Mouse (Mus musculus) kidney, adult 2 months (tissue): Measurements from ENCODE around the gene Isy1. TPM values are rescaled to one million over a fixed set of nuclear protein-coding genes. Genes with fewer than 3 reads are reported as not detected.

ENCODE experiments used
- DNase-seq: peaks from one replicate; pipeline ENCODE4 v3.0.0; 2021
- H3K27ac ChIP-seq: fragments of 200-500 bp; 2 replicates; pipeline ENCODE4 v1.5.1; 2012; ENCODE audit warnings: low read depth, low read length, control low read depth, inconsistent platforms; ENCODE audit not compliant: insufficient read depth
- H3K27me3 ChIP-seq: fragments of 200-500 bp; replicated peaks from 2 replicates; pipeline ENCODE4 v1.6.1; 2012; ENCODE audit warnings: mild to moderate bottlenecking, moderate library complexity, low read length, inconsistent platforms; ENCODE audit not compliant: control insufficient read depth, insufficient read depth
- H3K36me3 ChIP-seq: fragments of 200-500 bp; 2 replicates; pipeline ENCODE4 v1.6.1; 2012; ENCODE audit warnings: mild to moderate bottlenecking, moderate library complexity, low read length, inconsistent platforms; ENCODE audit not compliant: control insufficient read depth, insufficient read depth
- H3K4me1 ChIP-seq: fragments of 200-500 bp; 2 replicates; pipeline ENCODE4 v1.6.1; 2011; ENCODE audit warnings: low read length; ENCODE audit not compliant: control insufficient read depth, insufficient read depth
- H3K4me3 ChIP-seq: fragments of 200-500 bp; 2 replicates; pipeline ENCODE4 v1.5.1; 2011; ENCODE audit warnings: mild to moderate bottlenecking, low read depth, low read length, control low read depth; ENCODE audit not compliant: insufficient read depth
- CTCF ChIP-seq: fragments of 200-500 bp; conservative IDR thresholded peaks from 2 replicates; pipeline ENCODE4 v1.5.1; 2011; ENCODE audit warnings: low read depth, mild to moderate bottlenecking, control low read depth, low read length, moderate library complexity, mixed read lengths; ENCODE audit not compliant: insufficient read depth, insufficient read length
- POLR2A ChIP-seq: fragments of 200-500 bp; IDR thresholded peaks from one replicate; pipeline ENCODE4 v1.6.1; 2011; ENCODE audit warnings: low read depth, low read length, control low read depth
- WGBS: fragments of 180-500 bp; shearing (Covaris S2); methylation state at CpG from one replicate; pipeline ENCODE4 v1.1.7; 2018; 5-methylcytosine and 5-hydroxymethylcytosine counted together
- polyA plus RNA-seq: library from polyadenylated mRNA; depleted of rRNA; stranded (reverse); fragments of >200 nt; gene quantifications from 2 replicates; pipeline ENCODE4 v1.2.3, GENCODE M21; 2012

The Isy1 gene
- polyA plus RNA-seq, 1 experiment: 14.1 TPM

DNA sequence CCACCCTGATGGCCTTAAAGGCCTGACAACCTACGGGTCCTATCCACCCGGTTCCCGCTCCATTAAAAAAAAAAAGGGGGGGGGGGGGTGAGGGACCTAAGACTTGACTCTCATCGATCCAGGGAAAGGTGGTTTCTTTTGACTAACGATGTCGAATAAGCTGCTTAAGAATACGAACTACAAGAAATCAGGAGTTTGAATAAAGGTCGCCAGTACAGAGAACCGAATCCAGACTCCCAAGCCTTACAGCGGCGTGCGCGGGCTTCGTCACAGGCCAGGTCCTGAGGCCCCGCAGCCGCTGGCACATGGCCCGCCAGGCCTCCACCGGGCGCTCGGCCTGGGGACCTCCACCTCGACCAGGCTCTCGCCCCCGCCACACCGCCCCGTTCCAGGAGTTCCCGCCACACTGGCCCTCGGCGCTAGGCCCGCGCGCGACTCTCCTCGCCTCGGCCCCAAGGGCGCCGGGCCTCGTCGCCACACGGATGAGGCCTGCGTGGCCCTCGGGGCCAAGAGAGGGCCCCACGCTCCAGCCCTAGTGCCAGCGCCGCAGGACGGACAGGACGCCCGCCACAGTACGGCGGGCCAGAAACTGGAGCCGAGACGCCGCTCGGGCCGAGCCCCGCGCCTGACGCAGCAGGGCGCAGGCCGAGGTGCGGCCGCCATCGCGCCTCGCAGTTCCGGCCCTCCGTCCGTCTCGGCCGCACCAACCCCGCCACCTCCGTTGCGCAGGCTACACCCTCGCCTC lies 11.7 kb upstream of the Isy1 start:
- H3K36me3 ChIP-seq: peaks cover 2% of the 10 kb centered on the region
- H3K4me3 ChIP-seq: peak overlapping the region; percentile 95
- H3K4me1 ChIP-seq: peaks cover 16% of the 10 kb centered on the region
- WGBS: under 1% methylated on average over 73 of the region's 73 CpGs
- H3K27ac ChIP-seq: peak overlapping the region; percentile 97
- no peaks in the 10 kb centered on the region for H3K27me3 ChIP-seq
- peak; percentile 63 for DNase-seq
- TF ChIP-seq POLR2A: no peak
- no peak for TF ChIP-seq CTCF

DNA sequence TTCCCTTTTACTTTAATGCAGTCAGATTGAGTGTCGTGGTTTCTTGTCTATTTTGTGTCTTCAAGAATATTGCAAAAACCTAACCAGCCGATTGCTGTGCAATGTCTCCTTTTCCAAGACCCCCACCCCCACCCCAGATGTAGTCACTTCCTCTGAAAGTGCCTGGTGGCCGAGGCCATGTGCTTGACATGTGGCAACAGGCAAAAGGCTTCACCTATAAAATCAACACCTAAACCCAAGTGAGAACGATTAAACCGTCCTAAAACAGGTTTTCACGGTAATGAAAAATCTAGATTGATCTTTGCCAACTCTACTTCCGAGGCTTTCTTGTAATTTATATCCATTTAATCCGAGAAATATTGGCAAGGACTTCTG lies 11.2 kb upstream of the Isy1 start:
- Histone ChIP-seq H3K27ac (peak overlapping the region; percentile 97; the same call in 1 of the 2 replicates), H3K4me3 (peak overlapping the region; percentile 95), H3K4me1 (peaks cover 16% of the 10 kb centered on the region), H3K27me3 (no peaks in the 10 kb centered on the region), H3K36me3 (peaks cover 6% of the 10 kb centered on the region)
- WGBS: under 1% methylated on average over 8 of the region's 8 CpGs
- DNase-seq: no peak
- TF ChIP-seq POLR2A: no peak
- TF ChIP-seq CTCF: no peak

DNA sequence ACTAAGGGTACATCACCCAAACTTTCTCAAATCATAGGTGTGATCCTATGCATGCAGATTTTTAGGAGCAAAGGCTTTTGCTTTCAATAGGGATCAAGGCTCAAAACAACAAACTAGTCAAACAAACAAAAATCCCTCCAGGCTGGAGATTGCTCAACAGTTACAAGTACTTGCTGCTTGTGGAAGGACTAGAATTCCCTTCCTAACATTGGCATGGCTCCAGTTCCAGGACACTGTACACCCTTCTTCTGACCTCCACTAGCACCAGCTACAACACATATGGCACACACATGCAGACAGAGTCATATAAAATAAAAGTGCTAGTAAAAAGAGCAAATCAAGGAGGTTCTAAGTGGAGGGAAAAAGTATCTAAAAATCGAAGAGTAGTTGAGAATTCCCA lies 8.2 kb upstream of the Isy1 start:
- H3K36me3 ChIP-seq: peaks cover 16% of the 10 kb centered on the region
- peaks cover 16% of the 10 kb centered on the region for H3K4me1 ChIP-seq
- DNase-seq: peak; percentile 40

DNA sequence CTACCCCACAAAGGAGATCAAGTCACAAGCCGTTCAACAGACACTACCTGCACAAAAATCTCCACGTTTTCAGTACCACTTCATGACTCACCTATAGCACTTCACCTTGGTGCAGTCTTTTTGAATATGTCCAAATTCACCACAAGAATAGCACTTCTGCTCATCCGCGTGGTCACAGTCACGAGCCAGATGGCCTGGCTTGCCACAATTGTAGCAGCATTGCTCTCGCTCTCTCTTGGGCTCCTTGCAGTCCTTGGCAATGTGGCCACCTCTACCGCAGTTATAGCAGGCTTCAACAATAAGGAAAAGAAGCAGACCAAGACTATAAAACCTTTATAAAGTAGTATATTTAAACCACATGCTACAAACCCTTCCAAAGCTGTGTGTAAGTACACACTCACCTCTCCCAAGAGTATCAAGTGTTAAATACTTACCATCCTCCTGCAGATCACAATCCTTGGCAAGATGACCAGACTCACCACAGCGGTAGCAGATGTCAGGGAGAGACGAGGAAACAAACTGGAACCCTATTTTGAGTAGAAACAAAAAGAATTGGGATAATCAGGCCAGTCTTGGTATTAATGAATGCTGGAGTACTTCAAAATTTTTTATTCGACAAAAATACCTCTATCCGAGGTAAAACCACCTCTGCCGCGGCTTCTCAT lies 6.6 kb upstream of the Isy1 start:
- H3K27ac ChIP-seq: no peak overlapping the region
- peaks cover 16% of the 10 kb centered on the region for H3K36me3 ChIP-seq
- no peak for DNase-seq
- peaks cover 13% of the 10 kb centered on the region for H3K4me1 ChIP-seq
- 86% methylated on average over 13 of the region's 13 CpGs for WGBS
- no peak overlapping the region for H3K4me3 ChIP-seq
- TF ChIP-seq POLR2A (no peak), CTCF (no peak)
- no peaks in the 10 kb centered on the region for H3K27me3 ChIP-seq

More for the DNA sequence above, 8.2 kb upstream of the Isy1 start:
- Histone ChIP-seq H3K4me3 (no peak overlapping the region), H3K27me3 (no peaks in the 10 kb centered on the region), H3K27ac (no peak overlapping the region)
- WGBS: 56% methylated on average over 1 of the region's 1 CpGs
- TF ChIP-seq POLR2A: no peak

DNA sequence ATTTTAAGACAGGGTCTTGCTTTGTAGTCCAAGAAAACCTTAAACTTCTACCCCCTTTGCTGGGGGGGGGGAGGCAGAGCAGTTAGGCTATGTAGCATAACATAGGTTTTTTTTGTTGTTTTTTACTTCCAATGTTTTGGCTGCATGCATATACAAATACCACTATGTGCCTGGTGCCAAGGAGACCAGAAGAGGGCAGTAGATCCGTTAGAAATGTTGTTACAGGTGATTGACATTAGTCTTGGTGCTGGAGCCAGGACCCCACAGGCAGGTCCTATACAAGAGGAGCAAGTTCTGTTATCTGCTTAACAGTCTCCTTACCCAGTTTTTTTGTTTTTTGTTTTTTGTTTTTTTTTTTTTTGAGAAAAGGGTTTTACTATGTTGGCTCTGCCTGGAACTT lies 3.7 kb upstream of the Isy1 start:
- no peak overlapping the region for H3K4me3 ChIP-seq
- H3K36me3 ChIP-seq: peaks cover 16% of the 10 kb centered on the region
- DNase-seq: peak; percentile 34
- H3K27me3 ChIP-seq: no peaks in the 10 kb centered on the region
- no peak overlapping the region for H3K27ac ChIP-seq
- no peak for TF ChIP-seq POLR2A
- 0 out of 2 replicates have a peak, but pooled peaks have one; percentile 23 for TF ChIP-seq CTCF
- WGBS: 12% methylated on average over 1 of the region's 1 CpGs
- H3K4me1 ChIP-seq: peaks cover 6% of the 10 kb centered on the region

DNA sequence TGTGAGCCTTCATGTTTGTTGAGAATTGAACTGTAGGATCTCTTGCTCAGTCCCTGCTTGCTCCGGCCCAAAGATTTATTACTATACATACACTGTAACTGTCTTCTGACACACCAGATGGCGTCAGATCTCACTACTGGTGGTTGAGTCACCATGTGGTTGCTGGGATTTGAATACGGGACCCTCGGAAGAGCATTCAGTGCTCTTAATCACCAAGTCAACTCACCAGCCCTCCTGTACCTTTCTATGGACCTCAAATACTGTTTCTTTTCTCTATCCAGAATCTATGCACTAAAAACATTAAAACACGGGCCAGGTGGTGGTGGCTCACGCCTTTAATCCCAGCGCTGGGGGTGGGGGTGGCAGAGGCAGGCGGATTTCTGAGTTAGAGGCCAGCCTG lies 3.0 kb upstream of the Isy1 start:
- DNase-seq: no peak
- Histone ChIP-seq H3K27ac (no peak overlapping the region), H3K36me3 (peaks cover 16% of the 10 kb centered on the region), H3K4me1 (no peaks in the 10 kb centered on the region), H3K27me3 (no peaks in the 10 kb centered on the region), H3K4me3 (no peak overlapping the region)
- no peak for TF ChIP-seq CTCF
- TF ChIP-seq POLR2A: no peak
- WGBS: 74% methylated on average over 8 of the region's 8 CpGs

DNA sequence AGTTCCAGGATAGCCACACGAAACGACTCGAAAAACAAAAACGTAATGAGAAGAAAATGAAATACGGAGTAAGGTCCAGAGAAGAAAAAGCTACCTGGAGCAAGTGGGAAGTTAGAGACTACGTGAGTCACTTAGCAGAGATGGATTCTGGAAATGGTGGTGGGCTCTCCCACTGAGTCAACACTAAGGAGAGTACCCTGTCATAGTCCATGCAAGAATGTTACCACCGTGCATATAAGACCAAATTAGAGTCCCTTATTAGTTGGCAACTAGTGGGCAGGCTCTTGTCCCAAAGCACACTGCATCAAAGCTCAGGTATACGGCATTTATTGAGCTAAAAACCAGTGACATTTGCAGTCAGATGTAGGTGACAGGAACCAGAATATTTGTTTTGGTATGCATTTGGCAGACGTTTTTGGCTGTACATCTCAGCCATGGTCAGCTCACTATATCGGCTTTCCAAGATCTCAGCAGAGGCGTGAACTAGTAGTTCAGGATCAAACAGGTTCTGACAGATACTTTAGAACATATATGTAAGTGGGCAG lies 1.3 kb upstream of the Isy1 start:
- Histone ChIP-seq H3K4me3 (no peak overlapping the region), H3K4me1 (no peaks in the 10 kb centered on the region), H3K36me3 (peaks cover 12% of the 10 kb centered on the region), H3K27ac (no peak overlapping the region), H3K27me3 (no peaks in the 10 kb centered on the region)
- 51% methylated on average over 11 of the region's 11 CpGs for WGBS
- TF ChIP-seq POLR2A (no peak), CTCF (no peak)
- no peak for DNase-seq
